Mouse (Mus musculus) olfactory bulb, adult 2 months (tissue): ENCODE measurements at regions not wholly inside any gene's neighbourhood (a gene's known extent, or its start where the extent isn't known, plus 50 kb on each side); places are given as distances from the start of the nearest gene placed in this dataset.

Experiments used
- H3K27ac ChIP-seq: fragments of 200-500 bp; 2 replicates; pipeline ENCODE4 v1.5.1; 2012; ENCODE audit warnings: low read depth, low read length; ENCODE audit not compliant: insufficient read depth
- H3K4me1 ChIP-seq: fragments of 200-500 bp; 2 replicates; pipeline ENCODE4 v1.6.1; 2012; ENCODE audit warnings: low read length; ENCODE audit not compliant: control insufficient read depth, insufficient read depth
- H3K4me3 ChIP-seq: fragments of 200-500 bp; 2 replicates; pipeline ENCODE4 v1.5.1; 2012; ENCODE audit warnings: mild to moderate bottlenecking, low read depth, low read length, moderate library complexity; ENCODE audit not compliant: insufficient read depth
- CTCF ChIP-seq: fragments of 200-500 bp; IDR thresholded peaks from 2 replicates; pipeline ENCODE4 v1.5.1; 2012; ENCODE audit warnings: low read depth, mild to moderate bottlenecking, low read length, moderate library complexity; ENCODE audit not compliant: insufficient read depth
- POLR2A ChIP-seq: fragments of 200-500 bp; IDR thresholded peaks from 2 replicates; pipeline ENCODE4 v1.6.1; 2012; ENCODE audit warnings: mild to moderate bottlenecking, low read depth, low read length, moderate library complexity; ENCODE audit not compliant: insufficient read depth
- WGBS: fragments of 180-500 bp; shearing (Covaris S2); methylation state at CpG from one replicate; pipeline ENCODE4 v1.1.7; 2018; 5-methylcytosine and 5-hydroxymethylcytosine counted together

DNA sequence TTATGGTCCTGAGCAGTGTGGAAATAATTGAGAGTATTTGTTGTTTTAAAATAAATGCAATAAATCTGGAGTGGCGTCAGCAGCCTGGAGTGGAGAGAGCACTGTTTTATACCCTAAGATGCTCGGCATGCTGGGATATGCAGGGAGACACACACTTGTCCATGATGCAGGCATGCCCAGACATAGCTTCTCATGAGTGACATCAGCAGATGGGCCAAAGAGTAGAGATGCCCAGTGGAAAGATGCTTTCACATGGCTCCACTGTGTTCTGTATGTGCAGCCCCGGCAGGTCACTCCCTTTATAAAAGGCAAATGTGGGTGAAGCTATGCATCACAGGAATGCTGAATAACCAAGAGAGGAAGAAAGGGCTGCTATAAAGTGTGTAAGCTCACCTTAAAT is 145.7 kb upstream of the Cdh13 start:
- no peak overlapping the region for H3K4me3 ChIP-seq
- 0 out of 2 replicates have a peak, but pooled peaks cover 2% of the 10 kb centered on the region for H3K4me1 ChIP-seq
- no peak for TF ChIP-seq CTCF
- TF ChIP-seq POLR2A: no peak
- H3K27ac ChIP-seq: no peak overlapping the region
- 87% methylated on average over 3 of the region's 3 CpGs for WGBS

DNA sequence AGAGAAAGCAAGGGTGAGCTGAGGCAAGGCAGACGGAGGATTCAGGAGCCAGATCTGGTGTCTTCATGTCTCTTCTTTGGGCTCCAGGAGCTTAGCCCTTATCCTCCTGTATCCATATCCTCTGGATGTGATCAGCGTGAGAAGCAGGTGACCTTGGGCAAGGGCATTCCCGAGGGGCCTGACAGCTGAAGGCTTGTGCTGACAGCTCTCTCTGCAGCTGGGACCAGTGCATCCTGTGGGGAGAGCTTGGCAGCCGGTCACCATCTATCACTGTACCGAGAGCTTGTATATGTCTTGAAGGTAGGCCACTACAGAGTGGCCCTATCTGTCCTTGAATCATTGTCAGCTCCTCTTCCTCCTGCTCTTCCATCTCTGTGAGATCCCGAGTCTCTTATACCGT is 158.5 kb upstream of the Cdh13 start:
- Histone ChIP-seq H3K27ac (no peak overlapping the region), H3K4me1 (no peaks in the 10 kb centered on the region), H3K4me3 (no peak overlapping the region)
- TF ChIP-seq POLR2A: no peak
- TF ChIP-seq CTCF: no peak
- 89% methylated on average over 7 of the region's 7 CpGs for WGBS

DNA sequence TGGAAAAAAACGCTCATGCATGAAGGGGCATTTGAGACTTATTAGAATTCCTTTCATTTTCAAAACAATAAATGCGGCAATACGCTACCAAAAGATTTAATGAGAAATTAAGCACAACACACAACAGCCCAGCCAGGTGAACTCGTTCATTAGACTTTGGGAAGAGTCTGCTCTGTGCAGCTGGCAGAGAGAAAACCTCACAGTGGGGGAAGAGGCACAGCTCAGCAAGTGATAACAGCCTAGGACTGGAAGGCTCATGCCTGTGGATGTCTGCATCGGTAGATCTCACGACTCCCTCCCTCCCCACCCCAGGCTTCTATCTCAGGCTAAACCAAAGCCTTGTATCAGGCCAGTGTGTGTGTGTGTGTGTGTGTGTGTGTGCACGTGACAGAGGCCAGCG is 169.3 kb upstream of the Cdh13 start:
- peaks cover 4% of the 10 kb centered on the region for H3K4me1 ChIP-seq
- TF ChIP-seq CTCF: no peak
- TF ChIP-seq POLR2A: no peak
- 34% methylated on average over 8 of the region's 8 CpGs for WGBS
- no peak overlapping the region for H3K4me3 ChIP-seq
- no peak overlapping the region for H3K27ac ChIP-seq

DNA sequence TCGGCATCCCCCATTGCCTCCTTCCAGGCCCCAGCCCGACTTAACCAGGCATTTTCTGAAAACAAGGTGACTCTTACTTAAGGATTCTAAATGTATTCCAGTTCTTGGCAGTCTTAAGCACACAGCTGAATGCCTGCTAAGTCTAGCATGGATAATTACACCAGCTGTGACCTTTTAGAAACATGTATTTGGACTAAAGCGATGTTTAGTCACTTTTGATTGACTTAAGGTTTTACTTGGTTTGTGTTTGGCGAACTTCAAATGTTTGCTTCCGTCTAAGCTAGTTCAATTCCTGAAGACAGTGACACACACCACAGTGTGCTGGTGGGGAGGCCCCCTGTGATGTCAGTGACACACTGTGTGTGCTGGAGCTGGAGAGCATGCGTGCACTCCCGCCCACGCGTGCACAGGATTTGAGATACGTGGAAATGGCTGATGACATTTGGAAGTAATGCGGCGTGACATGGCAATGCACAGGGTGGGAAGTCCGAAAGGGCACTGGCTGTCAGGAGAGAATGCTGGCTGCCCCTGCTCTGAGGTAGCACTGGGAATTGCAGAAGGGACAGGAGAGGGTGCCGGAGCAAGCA is 179.0 kb upstream of the Cdh13 start:
- Histone ChIP-seq H3K27ac (peak overlapping the region; percentile 54; the same call in 1 of the 2 replicates), H3K4me3 (no peak overlapping the region), H3K4me1 (peaks cover 16% of the 10 kb centered on the region)
- TF ChIP-seq POLR2A: no peak
- TF ChIP-seq CTCF: no peak
- WGBS: 34% methylated on average over 14 of the region's 14 CpGs

DNA sequence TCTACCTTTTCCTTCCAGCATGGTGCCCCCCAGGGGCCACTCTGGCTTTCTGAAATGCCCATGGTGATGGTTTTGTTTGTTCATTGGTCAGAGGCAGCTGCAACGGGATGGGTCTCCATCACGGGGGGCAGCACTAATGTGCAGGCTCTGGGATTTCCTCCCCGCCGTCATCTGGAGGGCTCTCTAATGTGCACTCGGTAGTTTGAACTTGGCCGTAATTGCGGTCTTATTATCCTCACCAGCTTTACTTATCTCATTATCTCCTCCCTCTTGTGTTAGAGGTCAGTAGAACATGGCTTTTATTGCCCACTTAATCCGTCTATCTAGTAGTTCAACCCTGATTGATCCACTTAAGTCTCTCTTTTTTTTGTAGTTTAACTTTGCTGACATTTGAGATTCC is 182.2 kb upstream of the Cdh13 start:
- peaks cover 16% of the 10 kb centered on the region for H3K4me1 ChIP-seq
- H3K4me3 ChIP-seq: no peak overlapping the region
- no peak overlapping the region for H3K27ac ChIP-seq
- 61% methylated on average over 8 of the region's 8 CpGs for WGBS
- TF ChIP-seq CTCF (no peak), POLR2A (no peak)

DNA sequence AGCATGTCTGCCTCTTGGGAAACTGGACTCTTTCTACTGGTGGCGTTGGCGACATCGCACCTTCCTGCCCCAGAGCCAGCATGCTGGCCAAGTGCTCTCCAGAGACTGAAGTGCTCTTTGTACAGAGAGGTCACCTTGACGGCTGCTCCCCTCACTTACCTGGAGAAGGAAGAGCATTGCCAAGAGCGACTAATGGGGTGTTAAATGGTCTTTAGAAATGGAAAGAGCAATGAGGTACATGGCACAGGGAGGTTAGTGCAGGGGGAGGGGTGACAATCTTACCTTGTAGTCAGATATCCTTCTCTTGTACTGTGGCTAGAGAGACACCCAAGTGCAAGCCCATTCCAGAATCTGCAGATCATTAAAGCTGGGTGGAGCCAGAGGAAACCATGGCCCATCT is 220.8 kb upstream of the Cdh13 start:
- WGBS: 86% methylated on average over 5 of the region's 5 CpGs
- Histone ChIP-seq H3K4me3 (no peak overlapping the region), H3K4me1 (no peaks in the 10 kb centered on the region), H3K27ac (no peak overlapping the region)
- TF ChIP-seq CTCF (no peak), POLR2A (no peak)

DNA sequence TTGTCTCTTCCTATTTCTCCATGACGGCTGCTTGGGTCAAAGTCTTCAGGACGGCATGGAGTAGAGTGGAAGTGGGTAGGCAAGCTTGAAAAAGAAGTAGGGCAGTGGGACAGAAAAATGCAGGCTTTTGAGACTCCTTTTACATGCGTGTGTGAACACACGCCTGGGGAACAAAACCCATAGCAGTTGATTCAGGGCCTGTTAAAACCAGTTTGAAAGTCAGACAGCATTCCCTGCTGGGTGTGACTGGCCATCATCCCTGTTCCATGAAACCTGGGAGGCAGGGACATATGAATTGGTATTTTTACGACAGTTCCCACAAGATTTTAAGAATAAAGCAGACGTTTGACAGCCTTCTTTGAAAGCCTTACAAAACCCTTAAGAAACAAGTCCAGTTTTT is 226.8 kb upstream of the Cdh13 start:
- no peak for TF ChIP-seq POLR2A
- no peak for TF ChIP-seq CTCF
- H3K4me3 ChIP-seq: no peak overlapping the region
- 91% methylated on average over 6 of the region's 6 CpGs for WGBS
- H3K27ac ChIP-seq: no peak overlapping the region
- H3K4me1 ChIP-seq: no peaks in the 10 kb centered on the region

DNA sequence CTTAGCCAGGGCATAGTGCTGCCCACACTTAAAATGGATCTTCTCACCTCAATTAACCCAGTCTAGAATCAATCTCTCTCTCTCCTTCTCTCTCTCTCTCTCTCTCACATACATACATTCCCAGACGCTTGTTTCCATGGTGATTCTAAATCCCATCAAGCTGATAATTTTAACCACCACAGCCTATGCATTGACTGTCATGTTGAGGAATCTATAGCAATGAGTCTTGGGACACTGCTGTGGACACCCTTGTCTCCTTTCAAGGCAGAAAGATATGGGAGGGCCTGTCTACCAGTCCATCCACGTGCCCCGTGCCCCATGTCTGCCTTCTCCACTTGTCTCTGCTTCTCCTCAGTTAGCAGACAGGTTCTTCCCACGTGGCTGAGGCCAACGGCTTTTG is 228.0 kb upstream of the Cdh13 start:
- Histone ChIP-seq H3K4me1 (no peaks in the 10 kb centered on the region), H3K27ac (no peak overlapping the region), H3K4me3 (no peak overlapping the region)
- 71% methylated on average over 5 of the region's 5 CpGs for WGBS
- TF ChIP-seq POLR2A (no peak), CTCF (no peak)

DNA sequence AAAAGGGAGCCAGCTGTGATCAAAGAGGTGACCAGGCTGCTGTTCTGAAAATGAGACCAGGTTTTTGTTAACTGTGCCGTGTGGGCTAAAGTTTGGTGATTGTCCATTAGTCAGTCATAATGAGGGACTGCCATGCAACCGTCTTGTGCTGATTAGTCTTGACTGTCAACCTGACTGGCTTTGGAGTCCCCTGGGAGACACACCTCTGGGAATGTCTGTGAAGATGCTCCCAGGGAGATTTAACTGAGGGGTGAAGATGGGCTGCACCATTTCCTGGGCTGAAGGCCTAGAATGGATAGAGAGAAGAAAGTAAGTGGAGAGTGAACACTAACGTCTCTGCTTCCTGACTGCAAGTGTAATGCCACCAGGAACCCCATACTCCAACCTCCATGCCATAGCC is 233.1 kb upstream of the Cdh13 start:
- Histone ChIP-seq H3K27ac (no peak overlapping the region), H3K4me3 (no peak overlapping the region), H3K4me1 (no peaks in the 10 kb centered on the region)
- TF ChIP-seq CTCF (no peak), POLR2A (no peak)
- WGBS: 95% methylated on average over 3 of the region's 3 CpGs
